Mouse (Mus musculus) thymus, adult 2 months (tissue): ENCODE measurements around the gene Cacna1d.

Experiments used
- CTCF ChIP-seq: fragments of 200-500 bp; IDR thresholded peaks from 2 replicates; pipeline ENCODE4 v1.5.1; 2012; ENCODE audit warnings: mild to moderate bottlenecking, control low read depth, low read length, moderate library complexity, borderline replicate concordance; ENCODE audit not compliant: control insufficient read depth, poor library complexity, insufficient read depth; ENCODE audit errors: extremely low read depth
- POLR2A ChIP-seq: fragments of 200-500 bp; IDR thresholded peaks from 2 replicates; pipeline ENCODE4 v1.6.1; 2012; ENCODE audit warnings: mild to moderate bottlenecking, low read length, control low read depth, moderate library complexity; ENCODE audit not compliant: control insufficient read depth, poor library complexity, insufficient read depth; ENCODE audit errors: extremely low read depth

- TF ChIP-seq POLR2A = no peak
- no peak for TF ChIP-seq CTCF
These were observed 151.1 kb downstream of the Cacna1d start for GRCm38 (mm10) chr14:30340140-30340539.
